Mouse (Mus musculus) lung, embryonic 14.5 days (tissue): Measurements from ENCODE around the gene Npat. TPM values are rescaled to one million over a fixed set of nuclear protein-coding genes. Genes with fewer than 3 reads are reported as not detected.
A peak's percentile ranks its signal among the peaks of the same experiment; 100 is the strongest.

Experiments used
- ATAC-seq: fragments of 200-750 bp; cut with Nextera tagmentation; 2 replicates; pipeline ENCODE4 v1.8.0; 2017; ENCODE audit warnings: mild to moderate bottlenecking, moderate TSS enrichment, moderate library complexity; ENCODE audit not compliant: insufficient read depth
- DNase-seq: peaks from one replicate; pipeline ENCODE4 v3.0.0-alpha.2; 2015
- H3K27ac ChIP-seq: fragments of 300-500 bp; sonication (generic); 2 replicates; pipeline ENCODE4 v1.5.1; 2014; ENCODE audit warnings: low read depth, mild to moderate bottlenecking, moderate library complexity
- H3K27me3 ChIP-seq: fragments of 300-500 bp; sonication (generic); 2 replicates; pipeline ENCODE4 v1.6.1; 2014; ENCODE audit warnings: low read length, control low read depth; ENCODE audit not compliant: insufficient read depth
- H3K36me3 ChIP-seq: fragments of 300-500 bp; sonication (generic); 2 replicates; pipeline ENCODE4 v1.6.1; 2014; ENCODE audit warnings: control low read depth; ENCODE audit not compliant: insufficient read depth
- H3K4me1 ChIP-seq: fragments of 300-500 bp; sonication (generic); 2 replicates; pipeline ENCODE4 v1.6.1; 2014; ENCODE audit warnings: antibody characterized with exemption, control low read depth; ENCODE audit not compliant: insufficient read depth
- H3K4me2 ChIP-seq: fragments of 300-500 bp; sonication (generic); 2 replicates; pipeline ENCODE4 v1.6.1; 2014; ENCODE audit warnings: mild to moderate bottlenecking
- H3K4me3 ChIP-seq: fragments of 300-500 bp; sonication (generic); 2 replicates; pipeline ENCODE4 v1.5.1; 2014; ENCODE audit warnings: low read depth, low read length
- H3K9ac ChIP-seq: fragments of 300-500 bp; sonication (generic); 2 replicates; pipeline ENCODE4 v1.6.1; 2014
- H3K9me3 ChIP-seq: fragments of 300-500 bp; sonication (generic); 2 replicates; pipeline ENCODE4 v1.6.1; 2016; ENCODE audit warnings: low read depth, low read length, control low read depth
- CTCF ChIP-seq: IDR thresholded peaks from 2 replicates; pipeline ENCODE4 v1.5.1; 2016; ENCODE audit warnings: antibody characterized with exemption, low read depth
- WGBS: fragments of 180-500 bp; shearing (Covaris S2); extraction: QIAGEN DNeasy Blood & Tissue Kit; methylation state at CpG from one replicate; pipeline ENCODE4 v1.1.7; 2014; 5-methylcytosine and 5-hydroxymethylcytosine counted together
- polyA plus RNA-seq: library from polyadenylated mRNA; unstranded; fragments of >200 nt; fragmentation: Nextera tagmentation; extraction: Ambion mirVana; gene quantifications from 2 replicates; pipeline ENCODE4 v1.2.1, GENCODE M21; 2014

Npat gene
- polyA plus RNA-seq, 1 experiment from 2014 or later = 26.2 TPM

DNA sequence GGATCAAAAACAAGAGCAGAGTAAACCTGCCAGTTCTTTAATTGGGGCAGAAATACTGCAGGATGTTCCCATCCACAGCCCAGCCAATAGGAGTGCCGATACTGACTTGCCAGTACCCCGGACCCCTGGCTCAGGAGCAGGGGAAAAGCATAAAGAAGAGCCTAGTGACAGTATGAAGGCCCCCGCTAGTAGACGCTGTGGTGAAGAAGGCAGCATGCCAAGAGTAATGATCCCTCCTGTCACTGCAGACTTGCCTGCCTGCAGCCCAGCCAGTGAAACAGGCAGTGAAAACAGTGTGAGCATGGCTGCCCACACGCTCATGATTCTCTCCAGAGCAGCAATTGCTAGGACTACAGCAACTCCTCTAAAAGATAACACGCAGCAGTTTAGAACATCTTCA lies 33.8 kb downstream of the Npat start:
- H3K4me1 ChIP-seq = no peaks in the 10 kb centered on the region
- no peak for ATAC-seq
- H3K27me3 ChIP-seq = no peaks in the 10 kb centered on the region
- WGBS = 91% methylated on average over 6 of the region's 6 CpGs
- H3K36me3 ChIP-seq = peaks cover 74% of the 10 kb centered on the region
- no peak overlapping the region for H3K9ac ChIP-seq
- H3K9me3 ChIP-seq = no peaks in the 10 kb centered on the region
- DNase-seq = no peak
- no peak overlapping the region for H3K4me2 ChIP-seq
- TF ChIP-seq CTCF = no peak
- no peak overlapping the region for H3K27ac ChIP-seq
- no peak overlapping the region for H3K4me3 ChIP-seq

DNA sequence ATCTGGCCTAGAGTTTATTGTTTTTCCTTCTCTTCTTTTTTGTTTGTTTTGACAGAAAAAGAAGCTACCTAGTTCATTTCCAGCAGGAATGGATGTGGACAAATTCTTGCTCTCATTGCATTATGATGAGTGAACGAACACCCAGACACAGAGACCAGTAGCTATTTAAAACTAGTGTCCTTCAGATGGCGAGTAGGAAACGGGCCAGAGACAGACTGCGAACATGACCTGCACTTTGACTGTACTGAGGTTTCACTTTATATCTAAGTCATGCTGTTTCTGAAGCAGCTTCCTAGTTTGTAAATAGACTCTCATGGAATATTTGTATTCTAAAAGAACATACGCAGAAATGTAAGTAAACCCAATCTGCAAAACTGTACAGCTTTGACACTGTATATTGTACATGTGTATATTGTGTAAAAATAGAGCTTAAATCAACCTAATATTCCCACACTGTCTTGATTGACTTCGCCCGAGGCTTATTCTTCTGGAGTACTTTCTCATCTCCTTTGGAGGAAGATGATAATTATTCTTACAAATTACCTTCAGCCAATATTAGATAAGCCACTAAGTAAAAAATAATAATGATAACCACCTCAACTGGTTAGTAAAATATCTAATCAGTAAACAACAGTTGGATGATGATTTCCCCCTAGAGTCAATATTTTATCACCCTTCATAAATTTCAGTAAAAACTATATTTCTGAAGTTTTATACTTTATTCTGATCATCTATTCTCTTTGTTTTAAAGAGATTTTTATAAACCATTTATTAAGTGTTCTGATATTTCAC lies 35.9 kb downstream of the Npat start:
- no peak overlapping the region for H3K27ac ChIP-seq
- H3K4me3 ChIP-seq = no peak overlapping the region
- no peak for TF ChIP-seq CTCF
- 94% methylated on average over 7 of the region's 7 CpGs for WGBS
- H3K27me3 ChIP-seq = no peaks in the 10 kb centered on the region
- no peak overlapping the region for H3K4me2 ChIP-seq
- no peaks in the 10 kb centered on the region for H3K9me3 ChIP-seq
- no peak for DNase-seq
- ATAC-seq = no peak
- no peaks in the 10 kb centered on the region for H3K4me1 ChIP-seq
- peaks cover 63% of the 10 kb centered on the region for H3K36me3 ChIP-seq
- no peak overlapping the region for H3K9ac ChIP-seq

DNA sequence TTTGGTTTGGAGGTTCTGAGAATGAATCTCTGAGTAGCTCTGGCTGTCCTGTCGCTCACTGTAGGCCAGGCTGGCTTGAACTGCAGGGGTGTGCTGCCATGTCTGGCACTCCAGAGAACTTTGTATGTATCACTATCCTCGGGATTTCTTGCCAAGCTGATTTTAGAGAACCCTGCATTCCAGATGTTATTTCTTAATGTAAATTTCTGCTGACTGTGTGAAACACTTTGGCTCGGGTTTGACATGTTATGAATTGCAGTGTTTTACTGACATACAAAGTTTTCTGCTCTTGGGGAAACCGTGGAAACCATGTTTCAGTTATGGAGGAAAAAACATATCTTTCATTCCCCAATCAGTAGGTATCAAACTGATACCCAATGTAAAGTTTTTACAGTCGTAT lies 38.9 kb downstream of the Npat start:
- WGBS = 69% methylated on average over 5 of the region's 5 CpGs
- no peak for DNase-seq

DNA sequence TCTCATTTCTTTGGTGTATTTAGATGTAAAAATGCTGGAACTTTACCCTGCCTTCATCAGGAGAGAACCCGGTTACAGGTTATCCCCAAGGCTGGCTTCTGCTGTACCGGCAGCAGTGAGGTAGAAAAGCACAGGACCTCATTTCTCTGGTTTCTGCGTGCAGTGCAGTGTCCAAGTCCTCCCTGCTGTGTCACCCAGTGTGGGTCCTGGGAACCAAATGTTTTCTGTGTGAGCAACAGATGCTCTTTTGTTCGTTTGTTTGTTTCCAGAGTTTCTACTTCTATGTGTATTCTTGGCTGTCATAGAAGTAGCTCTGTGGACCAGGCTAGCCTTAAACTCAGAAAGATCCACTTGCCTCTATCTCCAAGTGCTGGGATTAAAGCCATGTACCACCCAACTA lies 45.0 kb downstream of the Npat start:
- Histone ChIP-seq H3K36me3 (peaks cover 73% of the 10 kb centered on the region), H3K4me3 (no peak overlapping the region), H3K27me3 (no peaks in the 10 kb centered on the region), H3K4me2 (no peak overlapping the region), H3K9ac (no peak overlapping the region), H3K9me3 (no peaks in the 10 kb centered on the region), H3K4me1 (no peaks in the 10 kb centered on the region), H3K27ac (no peak overlapping the region)
- no peak for TF ChIP-seq CTCF
- WGBS = 84% methylated on average over 4 of the region's 4 CpGs
- ATAC-seq (no peak), DNase-seq (no peak)

More for the DNA sequence above, 38.9 kb downstream of the Npat start:
- Histone ChIP-seq H3K4me1 (no peaks in the 10 kb centered on the region), H3K9ac (no peak overlapping the region), H3K36me3 (peaks cover 60% of the 10 kb centered on the region), H3K9me3 (no peaks in the 10 kb centered on the region), H3K4me3 (no peak overlapping the region), H3K27ac (no peak overlapping the region), H3K4me2 (no peak overlapping the region), H3K27me3 (no peaks in the 10 kb centered on the region)
- no peak for ATAC-seq
- no peak for TF ChIP-seq CTCF

DNA sequence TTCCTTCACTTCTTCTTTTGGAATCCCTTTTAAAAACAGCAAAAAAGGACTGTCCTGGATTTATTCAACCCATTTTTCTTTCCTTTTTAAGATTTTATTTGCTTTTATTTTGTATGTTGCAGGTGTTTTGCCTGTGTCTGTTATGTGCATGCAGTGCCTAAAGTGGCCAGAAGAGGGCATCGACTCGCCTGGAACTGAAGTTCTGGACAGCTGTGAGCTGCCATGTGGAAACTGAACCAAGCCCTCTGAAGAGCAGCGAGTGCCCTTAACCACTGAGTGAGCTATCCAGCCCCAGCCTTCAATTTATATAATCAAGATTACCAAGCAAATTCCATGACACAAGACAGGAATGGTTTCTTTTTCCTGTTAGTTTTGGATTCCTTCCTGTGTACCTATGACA lies 57.9 kb downstream of the Npat start:
- DNase-seq (peak; percentile 84), ATAC-seq (peak; percentile 65)
- H3K36me3 ChIP-seq = peaks cover 38% of the 10 kb centered on the region

DNA sequence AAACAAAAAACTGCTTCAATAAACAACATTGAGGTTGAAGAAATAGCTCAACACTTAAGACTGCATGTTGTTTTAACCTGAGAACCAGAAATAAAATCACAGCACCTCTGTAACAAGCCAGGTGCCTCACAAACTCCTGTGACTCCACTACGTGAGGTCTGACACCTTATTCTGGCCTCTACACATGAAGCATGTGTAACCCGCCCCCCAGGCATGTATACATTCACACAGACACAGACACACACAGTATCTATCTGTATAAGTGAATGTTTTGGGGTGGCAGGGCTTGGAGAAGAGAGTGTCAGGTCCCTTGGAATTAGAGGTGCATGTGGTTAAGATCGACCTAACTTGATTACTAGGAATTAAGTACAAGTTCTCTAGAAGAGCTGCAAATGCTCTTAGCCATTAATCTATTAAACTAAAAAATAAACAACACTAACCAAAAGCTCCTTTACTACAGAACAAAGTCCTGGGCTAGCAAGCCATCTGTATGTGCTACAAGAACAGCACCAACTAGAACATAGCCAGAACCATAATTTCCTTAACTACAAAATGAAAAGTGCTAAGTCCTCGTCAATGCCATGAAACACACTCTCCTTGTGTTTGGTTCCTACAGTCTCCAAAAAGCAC lies 60.2 kb downstream of the Npat start:
- H3K36me3 ChIP-seq = peaks cover 24% of the 10 kb centered on the region
- H3K4me2 ChIP-seq = no peak overlapping the region
- H3K9ac ChIP-seq = no peak overlapping the region
- no peaks in the 10 kb centered on the region for H3K27me3 ChIP-seq
- no peaks in the 10 kb centered on the region for H3K4me1 ChIP-seq
- no peak overlapping the region for H3K27ac ChIP-seq
- H3K4me3 ChIP-seq = no peak overlapping the region
- WGBS = 82% methylated on average over 4 of the region's 4 CpGs
- ATAC-seq = no peak
- no peaks in the 10 kb centered on the region for H3K9me3 ChIP-seq
- no peak for TF ChIP-seq CTCF
- DNase-seq = no peak

More for the DNA sequence above, 57.9 kb downstream of the Npat start:
- no peaks in the 10 kb centered on the region for H3K27me3 ChIP-seq
- no peak overlapping the region for H3K4me3 ChIP-seq
- no peak overlapping the region for H3K4me2 ChIP-seq
- 9% methylated on average over 3 of the region's 3 CpGs for WGBS
- H3K9ac ChIP-seq = no peak overlapping the region
- peak; percentile 85 for TF ChIP-seq CTCF
- no peaks in the 10 kb centered on the region for H3K4me1 ChIP-seq
- no peaks in the 10 kb centered on the region for H3K9me3 ChIP-seq
- H3K27ac ChIP-seq = no peak overlapping the region

DNA sequence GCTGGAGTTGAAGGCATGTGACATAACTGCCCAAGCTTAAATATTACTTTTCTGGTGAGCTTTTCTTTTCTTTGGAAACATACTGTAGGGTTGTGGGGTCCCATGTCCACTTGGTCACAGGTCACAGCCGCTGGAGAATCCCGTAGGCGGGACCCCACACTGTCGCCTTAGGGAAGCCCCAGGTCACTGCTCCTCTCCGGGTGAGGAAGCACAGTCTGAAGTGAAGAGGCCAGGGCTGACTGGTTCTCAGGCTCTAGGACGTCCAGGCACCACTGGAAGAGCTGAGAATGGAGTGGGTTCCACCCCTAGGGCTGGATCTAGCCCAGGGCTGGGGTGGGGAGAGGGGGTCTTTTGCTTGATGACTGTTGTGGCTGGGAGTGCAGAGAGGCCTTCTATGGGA lies 61.8 kb downstream of the Npat start:
- no peak for DNase-seq
- Histone ChIP-seq H3K27me3 (no peaks in the 10 kb centered on the region), H3K27ac (no peak overlapping the region), H3K36me3 (peaks cover 12% of the 10 kb centered on the region), H3K4me2 (no peak overlapping the region), H3K4me3 (no peak overlapping the region), H3K9me3 (no peaks in the 10 kb centered on the region), H3K4me1 (0 out of 2 replicates have a peak, but pooled peaks cover 2% of the 10 kb centered on the region), H3K9ac (no peak overlapping the region)
- TF ChIP-seq CTCF = no peak
- WGBS = 78% methylated on average over 6 of the region's 6 CpGs
- ATAC-seq = no peak
